Mouse (Mus musculus): Measurements from ENCODE around the gene Dcxr.
"Not testable (repeated sequence)": the region's sequence is repeated elsewhere in the genome, so short reads cannot be mapped to it uniquely, and the experiment has no call there.

The Dcxr gene

DNA sequence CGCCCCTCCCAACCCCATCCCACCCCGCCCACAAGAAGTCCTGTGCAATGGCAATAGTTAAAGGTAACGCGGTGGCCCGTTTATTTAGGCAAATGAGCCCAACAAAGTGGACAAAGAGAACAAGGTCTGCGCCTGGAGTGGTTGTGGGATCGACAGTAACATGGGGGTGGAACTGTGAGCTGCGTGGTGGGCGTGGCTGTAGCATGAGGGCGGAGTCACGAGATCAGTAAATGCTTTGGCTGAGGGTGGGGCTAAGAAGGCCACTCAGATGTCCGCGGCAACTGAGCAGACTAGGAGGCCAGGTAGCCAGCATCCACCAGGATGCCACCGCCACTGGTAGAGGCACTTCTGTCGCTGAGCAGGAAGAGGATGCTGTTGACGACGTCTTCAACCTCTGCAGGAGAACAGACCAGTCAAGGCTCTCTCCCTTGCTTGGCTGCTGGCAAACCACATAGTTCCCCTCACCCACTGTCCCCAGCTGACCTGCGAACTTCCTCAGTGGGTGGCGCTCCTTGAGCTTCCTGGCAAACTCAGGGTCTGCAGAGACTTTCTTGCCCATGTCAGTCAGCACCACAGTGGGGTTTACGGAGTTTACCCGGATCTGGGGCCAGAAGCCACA lies 2.5 kb upstream of the Dcxr start:
- not testable (repeated sequence) for DNase-seq

DNA sequence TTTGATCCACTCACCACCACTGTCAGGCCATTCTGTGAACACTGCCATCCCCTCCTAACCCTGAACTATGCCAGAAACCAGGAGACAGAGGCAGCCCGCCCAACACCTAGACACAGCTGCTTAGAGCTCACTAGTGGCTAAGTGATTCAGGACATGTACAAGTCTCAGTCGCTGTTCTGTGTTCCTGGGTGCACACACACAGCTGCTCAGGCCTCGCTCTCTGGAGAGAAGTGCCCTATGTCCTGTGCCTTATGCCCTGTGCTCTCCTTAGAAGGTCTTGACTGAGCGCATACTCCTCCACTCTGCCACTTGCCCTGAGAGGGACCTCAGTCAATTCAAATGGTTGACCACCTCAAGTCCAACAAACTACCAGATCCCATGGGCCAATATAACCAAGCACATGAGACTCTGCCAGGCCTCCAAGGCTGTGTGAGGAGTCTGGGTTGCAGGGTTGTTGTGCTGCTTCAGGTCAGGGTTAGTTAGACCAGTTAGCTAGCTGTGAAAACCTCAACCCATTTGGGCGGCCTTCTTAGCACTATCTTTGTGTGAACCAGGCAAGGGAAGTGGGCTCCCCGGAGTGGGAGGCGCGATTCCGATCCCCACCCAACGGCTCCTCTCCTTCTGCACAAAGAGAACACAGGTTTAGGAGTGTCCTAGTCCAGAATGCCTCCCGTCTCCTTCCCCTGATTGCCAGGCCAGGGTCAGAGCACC lies 1.6 kb upstream of the Dcxr start:
- no peak for DNase-seq

DNA sequence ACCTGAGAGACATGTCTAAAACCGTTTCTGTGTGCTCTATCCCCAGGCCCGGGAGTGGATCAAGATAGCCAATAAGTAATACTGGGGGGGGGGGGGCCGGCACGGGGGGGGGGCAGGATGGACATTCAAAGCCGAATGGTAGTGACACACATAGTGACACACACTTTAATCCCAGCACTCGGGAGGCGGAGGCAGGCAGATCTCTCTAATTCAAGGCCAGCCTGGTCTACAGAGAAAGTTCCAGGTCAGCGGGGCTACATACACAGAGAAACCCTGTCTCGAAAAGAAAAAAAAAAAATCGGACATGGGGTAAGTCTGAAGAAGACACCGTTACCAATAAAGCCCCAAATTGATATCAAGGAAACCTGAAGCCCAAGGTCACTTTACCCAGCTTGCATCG lies 483 bp upstream of the Dcxr start:
- no peak for DNase-seq

DNA sequence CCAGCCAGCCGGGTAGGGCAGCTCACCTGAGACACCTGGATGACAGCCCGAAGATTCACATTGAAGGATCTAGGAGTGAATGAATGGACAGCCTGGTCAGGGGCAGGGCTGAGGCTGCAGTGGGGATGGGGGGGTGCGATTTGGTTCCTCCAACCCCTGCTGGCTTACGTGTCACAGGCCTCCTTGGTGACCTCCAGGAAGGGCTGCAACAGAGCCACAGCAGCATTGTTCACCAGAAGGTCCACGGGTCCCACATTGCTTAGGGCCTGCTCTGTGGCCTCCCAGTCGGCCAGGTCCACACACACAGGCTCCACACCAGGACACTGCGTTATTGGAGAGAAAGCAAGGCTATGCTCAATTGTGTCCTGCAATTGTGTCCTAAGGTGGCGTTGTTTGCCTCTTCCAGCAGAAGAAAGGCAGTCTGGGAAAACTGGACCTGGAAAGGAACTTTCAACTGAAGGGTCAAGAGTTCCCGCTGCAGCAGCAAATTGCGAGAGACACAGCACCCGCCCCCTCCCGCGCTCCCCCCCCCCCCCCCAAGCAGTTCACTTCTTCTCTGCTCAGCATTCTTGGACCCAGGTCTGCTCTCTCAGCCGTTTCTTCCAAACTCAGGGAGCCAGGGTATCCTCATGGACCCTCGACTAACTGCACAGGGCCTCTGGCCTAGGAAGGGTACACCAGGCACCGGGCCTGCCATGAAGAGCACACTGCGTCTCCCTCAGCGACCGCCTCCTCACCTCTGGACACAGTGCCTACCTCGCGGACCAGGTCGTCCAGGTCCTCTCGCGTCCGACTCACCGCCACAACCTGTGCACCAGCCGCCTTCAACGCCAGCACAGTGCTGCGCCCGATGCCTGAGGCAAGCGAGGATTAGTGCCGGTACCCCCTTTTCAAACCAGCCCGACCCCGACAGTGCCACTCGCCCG lies 575 bp downstream of the Dcxr start:
- DNase-seq: no peak

DNA sequence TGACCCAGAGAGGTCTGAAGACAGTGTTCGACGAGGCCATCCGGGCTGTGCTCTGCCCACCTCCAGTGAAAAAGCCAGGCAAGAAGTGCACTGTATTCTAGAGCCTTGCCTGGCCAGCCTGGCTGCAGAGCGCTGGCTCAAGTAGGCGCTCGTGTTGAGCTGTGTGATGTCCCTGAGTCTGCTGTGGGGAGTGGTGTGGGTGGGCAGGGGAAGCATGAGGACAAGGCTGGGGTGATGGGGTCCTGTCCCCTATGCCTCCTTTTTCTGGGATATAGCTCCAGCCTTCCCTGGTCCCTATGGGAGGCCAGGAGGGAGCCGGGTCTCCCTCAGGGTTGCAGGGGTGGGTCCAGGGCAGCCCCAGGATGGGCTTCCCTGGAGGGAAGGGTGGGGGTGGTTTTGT lies 3.6 kb downstream of the Dcxr start:
- DNase-seq: no peak

- no peak for DNase-seq
Measured at GRCm38 (mm10) chr11:120722761-120723382, 4.2 kb downstream of the Dcxr start.

- DNase-seq: peak; percentile 46
Measured at GRCm38 (mm10) chr11:120722067-120722630, 4.9 kb downstream of the Dcxr start.

- peak; percentile 80 for DNase-seq
Measured at GRCm38 (mm10) chr11:120721124-120722066, 5.7 kb downstream of the Dcxr start, which contains the start of gene Rac3. Gene Rac3, plus strand, starts transcription at chr11:120721470.

- DNase-seq: peak; percentile 98
Measured at GRCm38 (mm10) chr11:120720450-120720849, 6.6 kb downstream of the Dcxr start.

GRCm38 (mm10) chr11:120719841-120720376 lies 7.2 kb downstream of the Dcxr start:
- DNase-seq: no peak

GRCm38 (mm10) chr11:120719242-120719641 lies 7.8 kb downstream of the Dcxr start:
- no peak for DNase-seq

- no peak for DNase-seq
Measured at GRCm38 (mm10) chr11:120715131-120715530, 11.9 kb downstream of the Dcxr start.

- DNase-seq: no peak
Measured at GRCm38 (mm10) chr11:120714546-120714945, 12.5 kb downstream of the Dcxr start.

DNA sequence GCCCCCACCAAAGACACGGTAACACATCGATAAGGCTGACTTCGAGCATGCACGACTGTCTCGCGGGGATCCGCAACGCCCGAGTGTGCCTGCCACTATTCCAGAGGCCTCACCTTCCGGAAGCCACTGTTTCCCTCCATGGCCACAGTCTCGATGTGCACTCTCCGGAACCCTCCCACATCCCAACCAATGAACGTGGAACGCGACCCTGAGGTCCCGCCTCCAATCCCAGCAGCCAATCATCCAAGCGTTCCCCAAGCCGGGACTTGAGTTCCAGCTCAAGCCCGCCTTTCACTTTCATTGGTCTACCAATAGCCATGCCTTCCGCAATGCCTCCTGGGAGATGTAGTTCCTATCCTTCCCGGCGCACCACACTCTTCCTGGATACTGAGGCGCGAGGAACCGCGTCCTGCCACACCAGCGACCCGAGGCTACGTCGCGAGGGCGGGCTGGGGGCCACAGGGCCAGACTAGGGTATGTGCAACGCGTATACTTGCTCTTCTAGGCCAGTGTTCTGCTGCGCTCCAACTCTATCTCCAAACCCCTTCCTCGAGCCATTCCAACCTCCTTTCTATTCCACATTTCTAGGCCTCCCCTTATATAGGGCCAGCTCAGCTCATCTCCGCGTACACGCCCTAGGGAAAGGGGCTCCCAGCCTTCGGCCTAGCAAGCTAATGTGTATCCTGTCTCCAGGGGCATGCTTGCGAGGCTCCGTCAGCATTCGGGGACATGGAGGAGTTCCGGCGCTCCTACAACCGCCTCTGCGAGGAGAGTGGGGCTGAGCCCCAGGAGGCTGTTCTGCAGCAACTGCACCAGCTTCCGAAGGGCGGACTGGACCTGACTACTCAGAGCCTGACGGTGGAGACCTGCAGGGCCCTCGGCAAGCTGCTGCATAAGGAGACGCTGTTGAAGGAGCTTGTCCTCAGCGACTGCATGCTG lies 13.2 kb downstream of the Dcxr start, which contains the start of the genes Cenpx and Lrrc45:
TSS of gene Cenpx (minus strand) at position 159 of the 939 bp plus-strand sequence.
TSS of gene Lrrc45 (plus strand) at position 346 of the 939 bp plus-strand sequence.
- DNase-seq: peak; percentile 89

- DNase-seq: peak; percentile 63
Measured at GRCm38 (mm10) chr11:120712771-120713568, 14.1 kb downstream of the Dcxr start.

- DNase-seq: no peak
Measured at GRCm38 (mm10) chr11:120711980-120712604, 15.0 kb downstream of the Dcxr start.

DNA sequence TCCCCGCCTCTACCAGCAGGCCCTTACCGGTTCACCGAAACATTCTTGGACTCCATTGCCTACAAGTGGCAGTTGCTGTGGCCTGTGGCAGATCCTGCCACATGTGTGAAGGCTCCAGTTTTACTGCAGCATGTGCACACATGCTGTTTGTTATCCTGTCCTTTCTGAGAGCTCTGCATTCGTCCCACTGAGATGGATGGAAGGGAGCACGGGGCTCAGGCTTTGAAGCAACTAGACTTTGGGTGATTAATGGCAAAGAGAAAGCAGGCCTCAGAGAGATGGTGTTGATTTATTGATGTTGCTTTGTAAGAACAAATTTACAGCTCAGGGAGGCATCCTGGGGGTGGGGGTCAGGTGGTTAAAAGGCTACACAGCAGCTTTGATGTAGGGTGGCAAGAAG lies 16.4 kb downstream of the Dcxr start:
- no peak for DNase-seq

DNA sequence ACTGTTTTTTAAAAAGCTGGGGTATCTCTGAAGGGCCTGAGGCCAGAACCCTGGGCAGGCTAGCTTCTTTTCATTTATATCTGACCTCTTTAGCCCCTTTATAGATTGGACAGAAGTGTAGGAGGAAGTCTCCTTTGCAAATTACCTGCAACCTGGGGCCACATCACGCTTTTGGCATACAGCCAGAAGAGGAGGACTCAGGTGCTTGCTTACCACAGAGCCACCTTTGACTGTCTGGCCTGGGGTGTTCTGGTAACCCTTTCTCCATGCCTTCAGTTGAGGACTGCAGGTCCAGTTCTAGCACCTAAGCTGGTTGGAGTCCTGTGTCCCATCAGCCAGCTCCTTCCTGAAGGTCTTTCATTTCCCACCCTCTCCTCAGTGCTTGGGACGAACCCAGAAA lies 17.5 kb downstream of the Dcxr start:
- no peak for DNase-seq

Data from right cerebral cortex, postnatal 4 days (tissue).